8 mouse cellular contexts compared by ENCODE assay signal in the genomic region with DNA sequence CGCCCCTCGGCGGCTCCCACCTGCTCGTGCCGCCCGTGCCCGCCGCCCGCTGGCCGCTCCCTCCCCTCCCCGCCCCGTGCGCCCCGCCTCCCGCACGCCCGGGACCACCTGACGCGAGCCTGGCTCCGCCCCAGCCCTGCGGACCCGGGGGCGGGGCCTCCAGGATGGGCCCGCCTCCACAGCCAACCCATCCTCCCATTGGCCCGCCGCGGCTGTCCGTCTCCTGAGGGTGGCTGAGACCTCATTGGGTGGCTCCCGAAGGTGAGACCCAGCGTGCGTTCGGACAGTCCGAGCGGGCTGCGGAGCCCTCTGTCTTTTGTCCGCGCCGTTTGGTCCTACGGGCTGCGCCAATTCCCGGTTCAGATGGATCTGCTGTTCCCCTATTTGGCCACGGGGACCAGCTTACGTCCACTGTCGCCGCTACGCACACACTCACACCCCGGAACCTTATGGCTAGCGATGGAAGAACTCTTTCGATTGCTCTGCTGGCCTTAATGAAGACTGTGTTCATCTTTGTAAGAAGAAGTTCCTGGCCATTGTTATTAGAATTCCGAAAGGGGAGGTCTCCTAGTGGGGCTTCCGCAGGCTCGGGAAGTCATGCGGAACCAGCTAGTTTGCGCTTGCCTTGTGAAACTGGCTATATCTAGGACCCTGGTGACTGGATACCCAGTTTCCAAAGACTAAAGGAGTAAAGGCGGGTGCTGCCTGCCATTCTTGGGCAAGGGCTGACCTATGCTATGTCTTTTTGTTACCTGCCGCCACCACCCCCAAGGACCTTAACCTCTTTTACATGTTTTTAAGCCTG. TPM values are rescaled to one million over a fixed set of nuclear protein-coding genes. Genes with fewer than 3 reads are reported as not detected.
DNase-seq lines count a peak whose midpoint lies in the region; ATAC-seq lines count a peak whose summit lies in the region.

A gene (minus strand): TSS at position 71 of the 805 bp plus-strand sequence.

- intact Hi-C loops in left cerebral cortex, postnatal 10 days (cut with DNase I): loop anchor here (5.0 kb wide), 2 partner anchors 44 to 149 kb away; a partner anchor contains a TSS

- ATAC-seq in intestine, embryonic 14.5 days (replicated peaks; ENCODE audit: low FRiP score, low TSS enrichment, low read depth): peak; percentile 96
- ATAC-seq in megakaryocyte progenitor cell, adult 5-6 weeks (replicated peaks; ENCODE audit: poor library complexity): peak; percentile 98

- H3K4me1 ChIP-seq in intestine, embryonic 14.5 days (replicated peaks; ENCODE audit: control insufficient read depth, insufficient read depth, low read length): no peaks in the 10 kb centered on the region; the same call in 1 of the 2 replicates

- peak within 1 kb of the TSS; percentile 67 for H3K27ac ChIP-seq in intestine, embryonic 14.5 days (ENCODE audit: low read depth)

- peak within 1 kb of the TSS; percentile 76 for H3K4me2 ChIP-seq in intestine, embryonic 14.5 days (ENCODE audit: low read length)

- peak within 1 kb of the TSS; percentile 56 for H3K9ac ChIP-seq in intestine, embryonic 14.5 days (ENCODE audit: low read length)

- WGBS in intestine, embryonic 14.5 days: 1% methylated on average over 47 of the region's 56 CpGs

- H3K36me3 ChIP-seq in intestine, embryonic 14.5 days (ENCODE audit: control insufficient read depth, insufficient read depth, low read length): no peaks in the 10 kb centered on the region

- no peaks in the 10 kb centered on the region for H3K9me3 ChIP-seq in intestine, embryonic 14.5 days (ENCODE audit: control insufficient read depth, low read length)

- H3K27me3 ChIP-seq in intestine, embryonic 14.5 days (replicated peaks; ENCODE audit: control insufficient read depth, insufficient read depth, low read length): peaks cover 20% of the 10 kb centered on the region

- peak within 1 kb of the TSS; percentile 50 for H3K4me3 ChIP-seq in intestine, embryonic 14.5 days (ENCODE audit: low read depth, low read length)

- peak; percentile 93 to 95 for DNase-seq in adrenal gland, adult 18-20 months (ENCODE audit: low spot score in 2 of 2)
- peak; percentile 96 for DNase-seq in embryo, embryonic 11 days
- peak; percentile 87 for DNase-seq in gastrocnemius, postnatal 25 days
- peak; percentile 97 for DNase-seq in intestine, embryonic 14.5 days (ENCODE audit: low spot score)
- peak; percentile 88 to 93 for DNase-seq in left cerebral cortex, postnatal 10 days (ENCODE audit: extremely low spot score in 1 of 2, low spot score in 2 of 2)
- peak; percentile 96 to 97 for DNase-seq in right cerebral cortex, postnatal 10 days (ENCODE audit: low spot score in 2 of 2)
- peak; percentile 92 for DNase-seq in urinary bladder, postnatal 14 days (ENCODE audit: low spot score)

RNA-seq across cellular contexts. Expression of the gene that starts here (rescaled TPM):
- 1 to 10 TPM in 1 of 2 experiments, under 1 TPM in 1; 0.89 to 2.8 TPM for total RNA-seq in adrenal gland, adult 18-20 months (2021)
- under 1 TPM; 0.08 to 0.13 TPM for total RNA-seq in gastrocnemius, postnatal 25 days (2021)
- polyA plus RNA-seq in intestine, embryonic 14.5 days (2014; fragmentation: Nextera tagmentation; extraction: Ambion mirVana): 1.5 and 2.4 TPM in 2 replicates
- 10 to 100 TPM; 69.4 to 71.9 TPM for total RNA-seq in left cerebral cortex, postnatal 10 days (2021)
- total RNA-seq in megakaryocyte progenitor cell, adult 5-6 weeks (2015): 0.37 and 1.4 TPM in 2 replicates
- total RNA-seq in megakaryocyte progenitor cell, adult 5-6 weeks (2017): 0.92 and 1.7 TPM in 2 replicates

Comparison
In these comparisons a context has a peak if more than half of its experiments do, and no peak if none do; other contexts are left out.
1. Peak in every context shown above with its lines: DNase-seq, ATAC-seq, H3K4me3 ChIP-seq and H3K27ac ChIP-seq.
2. RNA of the gene that starts here (total RNA-seq): 69.4 to 71.9 TPM in left cerebral cortex, postnatal 10 days; 0.89 to 2.8 TPM in adrenal gland, adult 18-20 months, 0.37 to 1.7 TPM in megakaryocyte progenitor cell, adult 5-6 weeks and 0.08 to 0.13 TPM in gastrocnemius, postnatal 25 days; every median in the first group is over 10 times any median in the second.
3. Peak in DNase-seq in gastrocnemius, postnatal 25 days; RNA of the gene not detected or under 1 TPM.